Mouse (Mus musculus) midbrain, embryonic 14.5 days (tissue): ENCODE measurements around the gene Ctdspl. TPM values are rescaled to one million over a fixed set of nuclear protein-coding genes. Genes with fewer than 3 reads are reported as not detected.

Source experiments
- ATAC-seq: fragments of 200-750 bp; cut with Nextera tagmentation; 2 replicates; pipeline ENCODE4 v1.8.0; 2017; ENCODE audit warnings: moderate number of reproducible peaks, moderate library complexity; ENCODE audit not compliant: low FRiP score, low TSS enrichment
- DNase-seq: peaks from one replicate; pipeline ENCODE4 v3.0.0-alpha.2; 2015
- H3K27ac ChIP-seq: fragments of 300-500 bp; sonication (generic); replicated peaks from 2 replicates; pipeline ENCODE4 v1.5.1; 2014; ENCODE audit warnings: mild to moderate bottlenecking, low read depth, low read length, moderate library complexity
- H3K27me3 ChIP-seq: fragments of 300-500 bp; sonication (generic); 2 replicates; pipeline ENCODE4 v1.6.1; 2014; ENCODE audit warnings: low read length, control low read depth, mixed read lengths; ENCODE audit not compliant: control insufficient read depth, insufficient read depth
- H3K36me3 ChIP-seq: fragments of 300-500 bp; sonication (generic); 2 replicates; pipeline ENCODE4 v1.6.1; 2014; ENCODE audit warnings: low read length, control low read depth; ENCODE audit not compliant: control insufficient read depth, insufficient read depth
- H3K4me1 ChIP-seq: fragments of 300-500 bp; sonication (generic); 2 replicates; pipeline ENCODE4 v1.6.1; 2014; ENCODE audit warnings: mild to moderate bottlenecking, antibody characterized with exemption, low read length, control low read depth; ENCODE audit not compliant: control insufficient read depth, insufficient read depth
- H3K4me2 ChIP-seq: fragments of 300-500 bp; sonication (generic); 2 replicates; pipeline ENCODE4 v1.6.1; 2014; ENCODE audit warnings: mild to moderate bottlenecking, low read length, moderate library complexity
- H3K4me3 ChIP-seq: fragments of 300-500 bp; sonication (generic); replicated peaks from 2 replicates; pipeline ENCODE4 v1.5.1; 2014; ENCODE audit warnings: low read depth, low read length
- H3K9ac ChIP-seq: fragments of 300-500 bp; sonication (generic); replicated peaks from 2 replicates; pipeline ENCODE4 v1.6.1; 2014; ENCODE audit warnings: mild to moderate bottlenecking, low read length, moderate library complexity
- H3K9me3 ChIP-seq: fragments of 300-500 bp; sonication (generic); 2 replicates; pipeline ENCODE4 v1.6.1; 2016; ENCODE audit warnings: low read length, control low read depth, mixed read lengths; ENCODE audit not compliant: control insufficient read depth
- WGBS: fragments of 180-500 bp; shearing (Covaris S2); extraction: QIAGEN DNeasy Blood & Tissue Kit; methylation state at CpG from one replicate; pipeline ENCODE4 v1.1.7; 2014; 5-methylcytosine and 5-hydroxymethylcytosine counted together
- polyA plus RNA-seq: library from polyadenylated mRNA; unstranded; fragments of >200 nt; fragmentation: Nextera tagmentation; extraction: Ambion mirVana; gene quantifications from 2 replicates; pipeline ENCODE4 v1.2.1, GENCODE M21; 2014

Ctdspl gene
- polyA plus RNA-seq, 1 experiment from 2014 or later: 8.2 TPM

DNA sequence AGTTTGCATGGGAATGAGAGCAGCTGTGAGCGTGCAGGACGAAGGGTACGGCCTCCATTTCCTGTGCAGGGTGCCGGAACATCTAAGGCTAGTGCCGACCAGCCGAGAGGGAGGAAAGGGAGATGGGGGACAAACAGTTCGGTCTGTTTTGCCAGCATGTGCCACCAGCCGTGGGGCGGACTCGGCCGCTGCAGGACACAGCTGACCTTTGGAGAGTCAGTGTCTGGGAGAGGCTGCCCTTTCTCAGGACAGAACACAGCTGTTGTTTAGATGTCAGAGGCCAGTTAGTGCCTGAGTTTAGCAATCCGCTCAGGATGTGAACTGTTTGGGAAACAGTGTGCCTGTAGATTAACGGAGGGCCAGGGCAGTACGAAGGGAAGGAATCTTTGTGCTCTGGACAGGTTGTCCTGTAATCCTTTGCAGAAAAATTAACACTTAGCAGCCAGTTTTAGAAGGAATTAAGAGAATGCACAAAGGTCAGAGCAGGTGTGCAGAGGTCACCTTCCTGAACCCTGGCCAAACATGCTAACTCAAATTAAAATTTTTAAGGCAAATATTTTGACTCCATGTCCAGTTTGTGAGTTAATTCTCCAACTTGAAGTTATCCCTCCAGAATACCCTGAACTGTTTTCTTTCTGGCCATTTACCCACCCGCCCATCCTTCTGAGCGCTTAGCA lies 34.3 kb downstream of the Ctdspl start:
- ATAC-seq (no peak), DNase-seq (no peak)
- no peaks in the 10 kb centered on the region for H3K9me3 ChIP-seq
- no peak overlapping the region for H3K9ac ChIP-seq
- H3K4me3 ChIP-seq: no peak overlapping the region
- no peak overlapping the region for H3K27ac ChIP-seq
- H3K4me1 ChIP-seq: no peaks in the 10 kb centered on the region
- no peaks in the 10 kb centered on the region for H3K27me3 ChIP-seq
- H3K36me3 ChIP-seq: no peaks in the 10 kb centered on the region
- WGBS: 71% methylated on average over 16 of the region's 16 CpGs
- H3K4me2 ChIP-seq: no peak overlapping the region

DNA sequence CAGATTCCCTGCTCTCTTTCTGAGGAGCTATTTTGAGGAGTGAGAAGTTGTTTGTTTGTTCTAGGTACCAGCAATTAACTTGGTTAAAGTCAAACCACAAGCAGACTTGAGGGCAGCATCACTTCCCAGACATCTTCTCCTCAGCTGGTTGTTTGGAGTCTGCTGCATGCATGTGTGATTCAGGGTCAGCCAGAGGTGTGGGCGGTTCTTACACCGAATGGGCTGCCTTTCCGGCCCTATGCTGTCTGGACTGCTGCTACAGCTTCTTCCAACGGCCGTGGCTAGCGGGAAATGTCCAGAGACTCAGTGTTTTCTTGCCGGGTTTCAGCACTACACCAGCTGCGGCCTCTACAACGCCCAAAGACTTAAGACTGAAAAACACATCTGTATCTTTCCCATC lies 36.9 kb downstream of the Ctdspl start:
- H3K36me3 ChIP-seq: no peaks in the 10 kb centered on the region
- H3K4me1 ChIP-seq: no peaks in the 10 kb centered on the region
- no peaks in the 10 kb centered on the region for H3K27me3 ChIP-seq
- WGBS: 89% methylated on average over 9 of the region's 9 CpGs
- no peak overlapping the region for H3K27ac ChIP-seq
- ATAC-seq (no peak), DNase-seq (no peak)
- H3K9ac ChIP-seq: no peak overlapping the region
- no peak overlapping the region for H3K4me3 ChIP-seq
- H3K4me2 ChIP-seq: no peak overlapping the region
- no peaks in the 10 kb centered on the region for H3K9me3 ChIP-seq

DNA sequence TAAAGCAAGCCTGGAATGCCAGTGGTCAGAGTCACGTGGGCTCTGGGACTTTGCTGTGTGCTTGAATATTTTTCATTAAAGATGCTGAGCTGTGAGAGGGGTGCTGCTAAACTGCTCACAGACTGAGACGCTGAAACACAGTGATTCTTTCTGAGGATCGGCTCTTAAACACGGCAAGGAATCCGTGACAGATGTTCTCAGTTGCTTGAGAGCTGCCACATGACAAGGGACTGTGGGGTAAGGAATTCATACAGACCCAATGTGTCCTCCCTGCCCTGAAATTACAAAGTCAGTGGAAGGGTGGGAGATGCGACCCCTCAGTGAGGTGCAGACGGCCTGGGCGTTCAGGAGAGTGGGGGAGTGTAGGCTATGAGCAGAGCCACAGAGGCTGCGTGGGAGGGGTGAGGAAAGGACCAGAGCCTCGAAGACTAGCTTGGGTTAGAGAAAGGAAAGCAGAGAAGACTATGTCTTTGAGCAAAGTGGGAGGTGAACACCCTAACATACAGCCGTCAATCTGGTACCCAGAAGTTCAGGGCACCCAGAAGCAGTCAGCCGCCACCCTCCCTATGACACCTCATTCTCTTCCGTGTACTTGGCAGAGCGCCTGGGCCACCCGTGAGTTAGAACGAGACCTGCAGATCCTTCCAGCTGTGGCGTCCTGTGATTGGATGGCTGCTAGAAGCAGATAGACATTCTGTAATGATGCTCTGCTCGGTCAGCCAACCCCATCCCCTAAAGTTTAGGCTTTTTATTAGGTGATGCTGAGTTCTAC lies 38.2 kb downstream of the Ctdspl start:
- no peaks in the 10 kb centered on the region for H3K36me3 ChIP-seq
- no peaks in the 10 kb centered on the region for H3K4me1 ChIP-seq
- H3K9me3 ChIP-seq: no peaks in the 10 kb centered on the region
- H3K4me2 ChIP-seq: no peak overlapping the region
- H3K9ac ChIP-seq: no peak overlapping the region
- H3K27ac ChIP-seq: no peak overlapping the region
- DNase-seq (no peak), ATAC-seq (no peak)
- no peaks in the 10 kb centered on the region for H3K27me3 ChIP-seq
- 68% methylated on average over 18 of the region's 18 CpGs for WGBS
- H3K4me3 ChIP-seq: no peak overlapping the region

DNA sequence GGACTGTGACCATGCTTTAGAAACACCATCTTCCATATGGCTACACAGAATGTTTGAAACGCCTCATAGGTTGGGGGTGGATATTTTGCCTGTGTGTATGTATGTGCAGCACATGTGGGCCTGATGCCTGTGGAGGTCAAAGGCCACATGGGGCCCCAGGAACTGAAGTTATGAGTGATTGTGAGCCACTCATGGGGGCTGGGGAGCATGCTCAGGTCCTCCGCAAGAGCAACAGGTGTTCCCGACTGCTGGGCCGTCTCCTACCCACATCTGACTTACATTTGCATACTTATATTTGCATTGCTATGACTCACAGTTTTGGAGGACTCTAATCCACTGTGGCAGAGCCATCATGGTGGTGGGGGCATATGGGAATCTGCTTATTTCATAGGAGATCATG lies 43.6 kb downstream of the Ctdspl start:
- H3K9me3 ChIP-seq: no peaks in the 10 kb centered on the region
- H3K27ac ChIP-seq: no peak overlapping the region
- DNase-seq (no peak), ATAC-seq (no peak)
- H3K9ac ChIP-seq: no peak overlapping the region
- no peaks in the 10 kb centered on the region for H3K4me1 ChIP-seq
- H3K36me3 ChIP-seq: no peaks in the 10 kb centered on the region
- H3K4me3 ChIP-seq: no peak overlapping the region
- H3K4me2 ChIP-seq: no peak overlapping the region
- H3K27me3 ChIP-seq: no peaks in the 10 kb centered on the region
- WGBS: 94% methylated on average over 4 of the region's 4 CpGs

DNA sequence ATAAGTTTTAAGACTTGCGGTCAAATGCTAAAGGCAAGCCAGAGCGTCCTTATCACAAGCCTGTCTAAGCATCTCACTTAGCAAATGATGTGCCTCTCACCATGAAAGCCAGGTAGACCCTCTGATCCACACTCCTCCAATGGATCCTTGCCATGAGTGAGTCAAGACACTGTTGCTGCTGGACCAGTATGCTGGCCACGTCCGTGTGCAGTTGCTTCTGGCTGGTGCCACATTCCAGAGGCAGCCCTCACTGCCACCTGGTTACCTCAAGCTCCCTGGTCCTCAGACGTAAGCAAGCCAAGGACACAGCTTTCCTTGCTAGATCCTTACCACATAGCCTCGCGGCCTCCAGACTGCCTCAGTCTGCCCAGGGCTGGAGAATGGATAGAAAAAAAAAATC lies 46.8 kb downstream of the Ctdspl start:
- ATAC-seq (no peak), DNase-seq (no peak)
- Histone ChIP-seq H3K36me3 (no peaks in the 10 kb centered on the region), H3K4me2 (no peak overlapping the region), H3K27me3 (no peaks in the 10 kb centered on the region), H3K9me3 (no peaks in the 10 kb centered on the region), H3K4me3 (no peak overlapping the region), H3K9ac (no peak overlapping the region), H3K4me1 (peaks cover 10% of the 10 kb centered on the region; the same call in 1 of the 2 replicates), H3K27ac (no peak overlapping the region)
- WGBS: 81% methylated on average over 7 of the region's 7 CpGs

DNA sequence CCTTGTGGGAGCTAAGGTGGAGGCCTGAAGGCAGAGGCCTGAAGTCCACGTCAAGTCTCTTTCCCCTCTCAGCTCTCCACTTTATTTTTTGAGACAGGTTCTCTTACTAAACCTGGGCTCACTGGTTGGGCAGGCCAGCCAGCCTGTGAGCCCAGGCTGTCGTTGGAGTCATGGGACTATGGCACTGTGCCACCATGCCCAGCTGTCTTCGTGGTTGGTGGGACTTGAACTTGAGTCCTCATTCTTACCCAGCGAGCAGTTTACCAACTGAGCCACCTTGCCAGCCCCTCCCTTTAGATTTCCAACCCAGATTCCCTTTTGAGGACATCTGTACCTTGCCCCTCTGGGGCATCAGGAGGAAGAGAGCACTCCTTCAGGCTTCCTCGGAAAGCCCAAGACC lies 47.3 kb downstream of the Ctdspl start:
- no peaks in the 10 kb centered on the region for H3K36me3 ChIP-seq
- 85% methylated on average over 5 of the region's 5 CpGs for WGBS
- no peak for ATAC-seq
- H3K4me2 ChIP-seq: no peak overlapping the region
- H3K4me3 ChIP-seq: no peak overlapping the region
- DNase-seq: no peak
- no peaks in the 10 kb centered on the region for H3K9me3 ChIP-seq
- H3K27me3 ChIP-seq: no peaks in the 10 kb centered on the region
- peaks cover 10% of the 10 kb centered on the region; the same call in 1 of the 2 replicates for H3K4me1 ChIP-seq
- H3K27ac ChIP-seq: no peak overlapping the region
- no peak overlapping the region for H3K9ac ChIP-seq

DNA sequence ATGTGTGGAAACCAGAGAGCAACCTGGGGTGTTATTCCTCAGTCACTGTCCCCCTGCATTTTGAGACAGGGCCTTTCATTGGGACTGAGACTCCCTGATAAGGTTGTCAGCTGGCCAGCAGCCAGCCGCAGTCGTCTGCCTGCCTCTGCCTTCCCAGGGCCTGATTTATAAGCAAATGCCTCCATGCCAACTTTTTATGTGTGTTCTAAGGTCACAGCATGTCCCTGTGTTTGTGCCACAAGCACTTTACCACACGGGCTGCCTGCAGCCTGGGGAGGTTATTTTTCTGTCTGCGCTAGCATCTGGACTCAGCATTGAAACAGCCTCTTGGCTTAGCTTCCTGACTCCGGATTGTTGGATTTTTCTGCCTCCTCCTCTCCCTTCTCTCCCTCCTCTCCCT lies 47.9 kb downstream of the Ctdspl start:
- ATAC-seq (no peak), DNase-seq (peak; percentile 51)
- WGBS: 37% methylated on average over 5 of the region's 5 CpGs

DNA sequence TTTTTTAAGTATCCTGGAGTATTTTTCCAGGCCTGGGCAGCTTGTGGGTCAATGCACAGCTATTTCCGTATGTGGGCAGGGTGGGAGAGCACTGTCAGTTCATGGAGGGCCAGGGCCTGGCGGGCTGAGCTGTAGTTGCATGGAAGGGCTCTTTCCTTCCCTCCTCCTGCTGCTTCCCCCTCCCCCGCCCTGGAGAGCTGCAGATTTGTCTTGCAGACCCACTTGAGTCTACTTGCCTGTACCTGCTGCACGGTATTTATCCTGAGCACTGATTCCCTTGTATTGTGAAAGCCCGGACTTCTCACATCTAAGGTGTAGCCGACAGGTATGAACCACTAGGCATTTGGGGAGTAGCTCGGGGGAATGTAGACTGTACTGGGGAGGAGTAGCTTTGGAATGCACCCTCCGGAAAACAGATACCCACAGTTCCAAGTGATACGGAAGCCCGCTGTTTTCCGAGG lies 49.0 kb downstream of the Ctdspl start:
- WGBS: 60% methylated on average over 11 of the region's 11 CpGs
- peaks cover 10% of the 10 kb centered on the region; the same call in 1 of the 2 replicates for H3K4me1 ChIP-seq
- DNase-seq: no peak

More for the DNA sequence above, 47.9 kb downstream of the Ctdspl start:
- Histone ChIP-seq H3K9me3 (no peaks in the 10 kb centered on the region), H3K36me3 (no peaks in the 10 kb centered on the region), H3K27ac (0 out of 2 replicates have a peak overlapping the region, but pooled peaks have one; percentile 2), H3K27me3 (no peaks in the 10 kb centered on the region), H3K4me2 (no peak overlapping the region), H3K9ac (no peak overlapping the region), H3K4me3 (no peak overlapping the region), H3K4me1 (peaks cover 10% of the 10 kb centered on the region; the same call in 1 of the 2 replicates)

More for the DNA sequence above, 49.0 kb downstream of the Ctdspl start:
- no peak overlapping the region for H3K27ac ChIP-seq
- H3K4me3 ChIP-seq: no peak overlapping the region
- no peak overlapping the region for H3K4me2 ChIP-seq
- H3K36me3 ChIP-seq: no peaks in the 10 kb centered on the region
- no peak for ATAC-seq
- H3K9me3 ChIP-seq: no peaks in the 10 kb centered on the region
- no peaks in the 10 kb centered on the region for H3K27me3 ChIP-seq
- no peak overlapping the region for H3K9ac ChIP-seq
